Mouse (Mus musculus) monocyte, adult 5-6 weeks (primary cell): ENCODE data around the gene Daxx. TPM values are rescaled to one million over a fixed set of nuclear protein-coding genes. Genes with fewer than 3 reads are reported as not detected.

ENCODE experiments used
- ATAC-seq: fragments of 153-309, 156-312 bp; replicated peaks from 2 replicates; pipeline ENCODE4 v1.8.0; 2017; ENCODE audit warnings: mild to moderate bottlenecking; ENCODE audit not compliant: low TSS enrichment, insufficient number of reproducible peaks, severe bottlenecking, poor library complexity, low FRiP score
- total RNA-seq: library from RNA; stranded (forward); fragments of 200-1000, 200-491, 200-594 nt; gene quantifications from 3 replicates; pipeline ENCODE4 v1.2.3, GENCODE M21; 2017

Daxx gene
- total RNA-seq, 1 experiment from 2014 or later: 72.8 TPM

GRCm38 (mm10) chr17:33953961-33954565 lies 44.8 kb downstream of the Daxx start:
- no peak for ATAC-seq

GRCm38 (mm10) chr17:33954646-33955554 lies 45.7 kb downstream of the Daxx start:
- no peak; the same call in 1 of the 2 replicates for ATAC-seq

GRCm38 (mm10) chr17:33955555-33956214 lies 46.5 kb downstream of the Daxx start, which contains the start of the genes Vps52 and Rps18:
Gene Vps52, plus strand, starts transcription at chr17:33955812.
Gene Rps18, minus strand, starts transcription at chr17:33956001.
- ATAC-seq: peak; percentile 89

- ATAC-seq: no peak
Observed at GRCm38 (mm10) chr17:33956336-33956735, 47.1 kb downstream of the Daxx start.

- ATAC-seq: no peak
Observed at GRCm38 (mm10) chr17:33957493-33957892, 48.3 kb downstream of the Daxx start.

- no peak for ATAC-seq
Observed at GRCm38 (mm10) chr17:33958451-33958850, 49.2 kb downstream of the Daxx start.

GRCm38 (mm10) chr17:33959135-33959534 lies 49.9 kb downstream of the Daxx start:
- no peak for ATAC-seq

- no peak for ATAC-seq
Observed at GRCm38 (mm10) chr17:33959948-33960347, 50.7 kb downstream of the Daxx start.

- no peak for ATAC-seq
Observed at GRCm38 (mm10) chr17:33962876-33963275, 53.7 kb downstream of the Daxx start.

Other genes with a start within 250 kb of the Daxx start
- 275 to 423 TPM (median 304 TPM) in 3 replicates for gene Hnrnpm, start 222.6 kb upstream of the Daxx start, total RNA-seq
- 55.4 to 90.5 TPM (median 74.7 TPM) in 3 replicates for gene March2, start 190.7 kb upstream of the Daxx start, total RNA-seq
- 41.4 to 78.7 TPM (median 59.2 TPM) in 3 replicates for gene Rab11b, start 148.9 kb upstream of the Daxx start, total RNA-seq
- gene Angptl4, start 127.6 kb upstream of the Daxx start, total RNA-seq: 0.29 to 1.2 TPM in 2 of 3 replicates, not detected in the other
- 8.6 to 12.3 TPM (median 10.3 TPM) in 3 replicates for gene Kank3, start 98.9 kb upstream of the Daxx start, total RNA-seq
- 887 to 1,482 TPM (median 1,008 TPM) in 3 replicates for gene Rps28, start 84.9 kb upstream of the Daxx start, total RNA-seq
- 107 to 131 TPM (median 117 TPM) in 3 replicates for gene Ndufa7, start 84.8 kb upstream of the Daxx start, total RNA-seq
- gene Cd320, start 66.3 kb upstream of the Daxx start, total RNA-seq: 1.1 to 1.5 TPM in 2 of 3 replicates, not detected in the other
- gene Gm7029, start 35.6 kb upstream of the Daxx start, total RNA-seq: not detected in 3 replicates
- 0.48 to 4.9 TPM (median 0.96 TPM) in 3 replicates for gene Kifc1, start 18.8 kb upstream of the Daxx start, total RNA-seq
- 1.6 to 5.9 TPM (median 5.5 TPM) in 3 replicates for gene Platr17, start 4.3 kb upstream of the Daxx start, total RNA-seq
- gene Tapbp, start 6.5 kb downstream of the Daxx start, total RNA-seq: 129 to 172 TPM (median 140 TPM) in 3 replicates
- 21.8 to 32.2 TPM (median 31.5 TPM) in 3 replicates for gene Zbtb22, start 6.5 kb downstream of the Daxx start, total RNA-seq
- gene Rgl2, start 20.1 kb downstream of the Daxx start, total RNA-seq: 43.6 to 72.8 TPM (median 71.4 TPM) in 3 replicates
- 88.1 to 107 TPM (median 98.7 TPM) in 3 replicates for gene Pfdn6, start 30.9 kb downstream of the Daxx start, total RNA-seq
- gene Wdr46, start 31.2 kb downstream of the Daxx start, total RNA-seq: 11.1 to 17.8 TPM (median 16.3 TPM) in 3 replicates
- gene B3galt4, start 42.1 kb downstream of the Daxx start, total RNA-seq: 2.6 to 4.6 TPM (median 3.5 TPM) in 3 replicates
- 16.8 to 32.7 TPM (median 25.1 TPM) in 3 replicates for gene Vps52, start 46.4 kb downstream of the Daxx start, total RNA-seq
- gene Rps18, start 46.6 kb downstream of the Daxx start, total RNA-seq: 765 to 894 TPM (median 817 TPM) in 3 replicates
- 3,712 to 3,894 TPM (median 3,837 TPM) in 3 replicates for gene H2-K1, start 90.9 kb downstream of the Daxx start, total RNA-seq
- 10.9 to 15.5 TPM (median 15.1 TPM) in 3 replicates for gene Ring1, start 115.3 kb downstream of the Daxx start, total RNA-seq
- 77.7 to 117 TPM (median 111 TPM) in 3 replicates for gene H2-Ke6, start 118.6 kb downstream of the Daxx start, total RNA-seq
- 105 to 116 TPM (median 115 TPM) in 3 replicates for gene Slc39a7, start 122.3 kb downstream of the Daxx start, total RNA-seq
- 34.6 to 41.0 TPM (median 40.7 TPM) in 3 replicates for gene Rxrb, start 122.4 kb downstream of the Daxx start, total RNA-seq
- gene Col11a2, start 130.0 kb downstream of the Daxx start, total RNA-seq: 1.5 to 11.2 TPM (median 4.7 TPM) in 3 replicates
- gene H2-Oa, start 182.9 kb downstream of the Daxx start, total RNA-seq: 7.8 to 18.9 TPM (median 17.6 TPM) in 3 replicates
- 55.9 to 84.5 TPM (median 72.8 TPM) in 3 replicates for gene H2-DMa, start 210.1 kb downstream of the Daxx start, total RNA-seq
- 374 to 583 TPM (median 393 TPM) in 3 replicates for gene Brd2, start 213.2 kb downstream of the Daxx start, total RNA-seq
- 71.7 to 98.5 TPM (median 90.4 TPM) in 3 replicates for gene H2-DMb2, start 233.9 kb downstream of the Daxx start, total RNA-seq
- 48.2 to 62.0 TPM (median 61.5 TPM) in 3 replicates for gene H2-DMb1, start 243.7 kb downstream of the Daxx start, total RNA-seq